Mouse (Mus musculus) macrophage (primary cell): ENCODE data around the gene Pitpnm3. TPM values are rescaled to one million over a fixed set of nuclear protein-coding genes. Genes with fewer than 3 reads are reported as not detected.

Experiments
- H3K27ac ChIP-seq: fragments of 350-480 bp; formaldehyde crosslinking; 2 replicates; pipeline ENCODE4 v1.9.0; 2021
- H3K36me3 ChIP-seq: fragments of 350-480 bp; formaldehyde crosslinking; 2 replicates; pipeline ENCODE4 v1.9.0; 2021; ENCODE audit errors: inconsistent target
- H3K4me3 ChIP-seq: fragments of 350-480 bp; formaldehyde crosslinking; 2 replicates; pipeline ENCODE4 v1.9.0; 2021; ENCODE audit errors: inconsistent target
- H3K79me2 ChIP-seq: fragments of 350-480 bp; formaldehyde crosslinking; 2 replicates; pipeline ENCODE4 v1.9.0; 2021; ENCODE audit errors: inconsistent target
- WGBS: methylation state at CpG from one replicate; pipeline ENCODE4 v1.1.7; 2026; ENCODE audit warnings: inconsistent platforms; ENCODE audit not compliant: missing documents; 5-methylcytosine and 5-hydroxymethylcytosine counted together
- polyA plus RNA-seq: library from polyadenylated mRNA; stranded (reverse); fragments of 250-400 nt; gene quantifications from 3 replicates; pipeline ENCODE4 v1.2.4, GENCODE M21; 2018; ENCODE audit warnings: inconsistent platforms

The Pitpnm3 gene
- polyA plus RNA-seq, 1 experiment from 2014 or later: not detected

GRCm38 (mm10) chr11:72041290-72041767 lies 94.2 kb downstream of the Pitpnm3 start:
- 2% methylated on average over 6 of the region's 6 CpGs for WGBS
- no peaks in the 10 kb centered on the region for H3K36me3 ChIP-seq
- H3K79me2 ChIP-seq: peaks cover 18% of the 10 kb centered on the region
- H3K4me3 ChIP-seq: peak overlapping the region; percentile 75
- H3K27ac ChIP-seq: peak overlapping the region; percentile 82

- 79% methylated on average over 16 of the region's 16 CpGs for WGBS
- H3K36me3 ChIP-seq: no peaks in the 10 kb centered on the region
- H3K79me2 ChIP-seq: peaks cover 18% of the 10 kb centered on the region
- H3K27ac ChIP-seq: no peak overlapping the region
- no peak overlapping the region for H3K4me3 ChIP-seq
Observed at GRCm38 (mm10) chr11:72039599-72040386, 95.8 kb downstream of the Pitpnm3 start.

GRCm38 (mm10) chr11:72037996-72038395 lies 97.6 kb downstream of the Pitpnm3 start:
- Histone ChIP-seq H3K79me2 (peaks cover 6% of the 10 kb centered on the region), H3K27ac (no peak overlapping the region), H3K4me3 (no peak overlapping the region), H3K36me3 (no peaks in the 10 kb centered on the region)
- 6% methylated on average over 4 of the region's 4 CpGs for WGBS

- Histone ChIP-seq H3K36me3 (no peaks in the 10 kb centered on the region), H3K79me2 (peaks cover under 1% of the 10 kb centered on the region; the same call in 1 of the 2 replicates), H3K4me3 (no peak within 1 kb of the TSS), H3K27ac (no peak within 1 kb of the TSS)
- 71% methylated on average over 4 of the region's 4 CpGs for WGBS
Observed at GRCm38 (mm10) chr11:72037409-72037808, 98.2 kb downstream of the Pitpnm3 start, which contains the start of gene Aipl1. Gene Aipl1 (minus strand): TSS chr11:72037509.

- no peaks in the 10 kb centered on the region for H3K79me2 ChIP-seq
- H3K36me3 ChIP-seq: no peaks in the 10 kb centered on the region
- 94% methylated on average over 3 of the region's 3 CpGs for WGBS
- no peak overlapping the region for H3K4me3 ChIP-seq
- no peak overlapping the region for H3K27ac ChIP-seq
Observed at GRCm38 (mm10) chr11:72032589-72032988, 103.0 kb downstream of the Pitpnm3 start.

- Histone ChIP-seq H3K36me3 (no peaks in the 10 kb centered on the region), H3K27ac (no peak overlapping the region), H3K79me2 (no peaks in the 10 kb centered on the region), H3K4me3 (no peak overlapping the region)
- 97% methylated on average over 4 of the region's 4 CpGs for WGBS
Observed at GRCm38 (mm10) chr11:72032091-72032490, 103.5 kb downstream of the Pitpnm3 start.

- Histone ChIP-seq H3K36me3 (no peaks in the 10 kb centered on the region), H3K4me3 (no peak overlapping the region), H3K79me2 (no peaks in the 10 kb centered on the region), H3K27ac (no peak overlapping the region)
- 97% methylated on average over 7 of the region's 7 CpGs for WGBS
Observed at GRCm38 (mm10) chr11:72031353-72031752, 104.2 kb downstream of the Pitpnm3 start.

- Histone ChIP-seq H3K36me3 (no peaks in the 10 kb centered on the region), H3K27ac (no peak overlapping the region), H3K4me3 (no peak overlapping the region), H3K79me2 (no peaks in the 10 kb centered on the region)
- 40% methylated on average over 22 of the region's 23 CpGs for WGBS
Observed at GRCm38 (mm10) chr11:72029143-72029542, 106.4 kb downstream of the Pitpnm3 start.

- Histone ChIP-seq H3K79me2 (no peaks in the 10 kb centered on the region), H3K27ac (no peak overlapping the region), H3K4me3 (no peak overlapping the region), H3K36me3 (no peaks in the 10 kb centered on the region)
- WGBS: 92% methylated on average over 5 of the region's 9 CpGs
Observed at GRCm38 (mm10) chr11:72027836-72028235, 107.7 kb downstream of the Pitpnm3 start.

- WGBS: 89% methylated on average over 9 of the region's 9 CpGs
- Histone ChIP-seq H3K36me3 (no peaks in the 10 kb centered on the region), H3K27ac (no peak overlapping the region), H3K79me2 (no peaks in the 10 kb centered on the region), H3K4me3 (no peak overlapping the region)
Observed at GRCm38 (mm10) chr11:72026516-72026915, 109.1 kb downstream of the Pitpnm3 start.

- no peak overlapping the region for H3K4me3 ChIP-seq
- H3K79me2 ChIP-seq: no peaks in the 10 kb centered on the region
- 32% methylated on average over 5 of the region's 5 CpGs for WGBS
- H3K27ac ChIP-seq: no peak overlapping the region
- H3K36me3 ChIP-seq: no peaks in the 10 kb centered on the region
Observed at GRCm38 (mm10) chr11:72025843-72026242, 109.7 kb downstream of the Pitpnm3 start.

- Histone ChIP-seq H3K79me2 (no peaks in the 10 kb centered on the region), H3K4me3 (no peak overlapping the region), H3K27ac (no peak overlapping the region), H3K36me3 (no peaks in the 10 kb centered on the region)
- 11% methylated on average over 5 of the region's 5 CpGs for WGBS
Observed at GRCm38 (mm10) chr11:72024193-72024781, 111.3 kb downstream of the Pitpnm3 start.

- WGBS: 22% methylated on average over 9 of the region's 10 CpGs
- Histone ChIP-seq H3K27ac (no peak overlapping the region), H3K79me2 (no peaks in the 10 kb centered on the region), H3K36me3 (no peaks in the 10 kb centered on the region), H3K4me3 (no peak overlapping the region)
Observed at GRCm38 (mm10) chr11:72023581-72023980, 112.0 kb downstream of the Pitpnm3 start.

GRCm38 (mm10) chr11:72022827-72023226 lies 112.8 kb downstream of the Pitpnm3 start:
- Histone ChIP-seq H3K4me3 (no peak overlapping the region), H3K79me2 (no peaks in the 10 kb centered on the region), H3K27ac (no peak overlapping the region), H3K36me3 (no peaks in the 10 kb centered on the region)
- 95% methylated on average over 5 of the region's 6 CpGs for WGBS

- WGBS: 75% methylated on average over 4 of the region's 4 CpGs
- no peak overlapping the region for H3K4me3 ChIP-seq
- H3K79me2 ChIP-seq: no peaks in the 10 kb centered on the region
- no peak overlapping the region for H3K27ac ChIP-seq
- H3K36me3 ChIP-seq: no peaks in the 10 kb centered on the region
Observed at GRCm38 (mm10) chr11:72021015-72021414, 114.6 kb downstream of the Pitpnm3 start.
